Mouse (Mus musculus): Measurements from ENCODE around the gene Lgi1.

- TF ChIP-seq TAL1 (IDR thresholded peaks at IDR 0.05; ENCODE audit: low read length): no peak
- TF ChIP-seq GATA1 (IDR thresholded peaks at IDR 0.05; ENCODE audit: low read length): no peak
Measured at GRCm38 (mm10) chr19:38259436-38259835, 4.9 kb upstream of the Lgi1 start.
